Mouse (Mus musculus) heart, postnatal 0 days (tissue): ENCODE measurements around the gene Micu1.

Experiments
- CTCF ChIP-seq: IDR thresholded peaks from 2 replicates; pipeline ENCODE4 v1.5.1; 2016; ENCODE audit warnings: antibody characterized with exemption, control low read depth, low read depth
- EP300 ChIP-seq: IDR thresholded peaks from 2 replicates; pipeline ENCODE4 v1.6.1; 2016; ENCODE audit warnings: antibody characterized with exemption, low read depth

GRCm38 (mm10) chr10:59706991-59707546 lies 4.8 kb downstream of the Micu1 start:
- TF ChIP-seq CTCF (no peak), EP300 (no peak)
